Mouse (Mus musculus): ENCODE data around the gene Dgkz. TPM values are rescaled to one million over a fixed set of nuclear protein-coding genes. Genes with fewer than 3 reads are reported as not detected.

Dgkz gene
- total RNA-seq, 1 experiment from 2014 or later = 117 TPM

GRCm38 (mm10) chr2:91944170-91944950, 31.3 kb downstream of the Dgkz start:
- peak; percentile 67 for ATAC-seq (replicated peaks; ENCODE audit: low read depth, poor library complexity, severe bottlenecking)

- peak; percentile 31; the same call in 1 of the 2 replicates for ATAC-seq (replicated peaks; ENCODE audit: low read depth, poor library complexity, severe bottlenecking)
Measured at GRCm38 (mm10) chr2:91942356-91942755, 33.3 kb downstream of the Dgkz start.

GRCm38 (mm10) chr2:91939303-91939935, 36.2 kb downstream of the Dgkz start:
- ATAC-seq (replicated peaks; ENCODE audit: low read depth, poor library complexity, severe bottlenecking) = no peak

- ATAC-seq (replicated peaks; ENCODE audit: low read depth, poor library complexity, severe bottlenecking) = no peak
Measured at GRCm38 (mm10) chr2:91936154-91936553, 39.5 kb downstream of the Dgkz start.

GRCm38 (mm10) chr2:91934826-91935525, 40.7 kb downstream of the Dgkz start:
- no peak for ATAC-seq (replicated peaks; ENCODE audit: low read depth, poor library complexity, severe bottlenecking)

- ATAC-seq (replicated peaks; ENCODE audit: low read depth, poor library complexity, severe bottlenecking) = no peak
Measured at GRCm38 (mm10) chr2:91934016-91934415, 41.6 kb downstream of the Dgkz start.

GRCm38 (mm10) chr2:91933471-91933870, 42.2 kb downstream of the Dgkz start:
- no peak for ATAC-seq (replicated peaks; ENCODE audit: low read depth, poor library complexity, severe bottlenecking)

- ATAC-seq (replicated peaks; ENCODE audit: low read depth, poor library complexity, severe bottlenecking) = no peak
Measured at GRCm38 (mm10) chr2:91932737-91933350, 42.8 kb downstream of the Dgkz start.

GRCm38 (mm10) chr2:91932160-91932711, 43.4 kb downstream of the Dgkz start, which contains the start of gene Mdk:
TSS of gene Mdk (minus strand) at chr2:91932297.
- ATAC-seq (replicated peaks; ENCODE audit: low read depth, poor library complexity, severe bottlenecking) = no peak

GRCm38 (mm10) chr2:91931328-91932159, 44.1 kb downstream of the Dgkz start:
- peak; percentile 9 for ATAC-seq (replicated peaks; ENCODE audit: low read depth, poor library complexity, severe bottlenecking)

- ATAC-seq (replicated peaks; ENCODE audit: low read depth, poor library complexity, severe bottlenecking) = no peak
Measured at GRCm38 (mm10) chr2:91930761-91931291, 44.8 kb downstream of the Dgkz start.

- ATAC-seq (replicated peaks; ENCODE audit: low read depth, poor library complexity, severe bottlenecking) = no peak; the same call in 1 of the 2 replicates
Measured at GRCm38 (mm10) chr2:91929936-91930335, 45.7 kb downstream of the Dgkz start.

- no peak for ATAC-seq (replicated peaks; ENCODE audit: low read depth, poor library complexity, severe bottlenecking)
Measured at GRCm38 (mm10) chr2:91929455-91929854, 46.2 kb downstream of the Dgkz start.

GRCm38 (mm10) chr2:91928534-91929350, 46.9 kb downstream of the Dgkz start:
- no peak for ATAC-seq (replicated peaks; ENCODE audit: low read depth, poor library complexity, severe bottlenecking)

- peak; percentile 49 for ATAC-seq (replicated peaks; ENCODE audit: low read depth, poor library complexity, severe bottlenecking)
Measured at GRCm38 (mm10) chr2:91927826-91928533, 47.7 kb downstream of the Dgkz start.

- ATAC-seq (replicated peaks; ENCODE audit: low read depth, poor library complexity, severe bottlenecking) = no peak
Measured at GRCm38 (mm10) chr2:91926949-91927348, 48.7 kb downstream of the Dgkz start, which contains the start of gene Chrm4. TSS of gene Chrm4 (plus strand) at chr2:91927249.

GRCm38 (mm10) chr2:91925442-91925841, 50.2 kb downstream of the Dgkz start:
- no peak for ATAC-seq (replicated peaks; ENCODE audit: low read depth, poor library complexity, severe bottlenecking)

Data from common myeloid progenitor, adult 5-6 weeks (primary cell).